Mouse (Mus musculus): Measurements from ENCODE around the gene Ppp1r35.

DNA sequence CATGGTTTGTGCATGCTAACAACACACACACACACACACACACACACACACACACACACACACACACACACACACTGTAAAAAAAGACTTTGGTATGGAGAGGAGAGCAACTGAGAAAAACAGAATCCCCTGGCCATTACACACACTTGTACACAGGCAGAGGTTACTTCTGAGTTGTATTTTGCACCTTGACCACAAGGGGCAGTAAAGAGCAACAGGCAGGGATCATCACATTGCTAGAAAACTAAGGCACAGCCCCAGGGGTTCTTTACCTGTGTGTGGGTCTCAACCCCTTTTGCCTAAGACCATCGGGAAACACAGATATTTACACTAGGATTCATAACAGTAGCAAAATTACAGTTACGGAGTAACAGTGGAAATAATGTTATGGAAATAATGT lies 7.9 kb upstream of the Ppp1r35 start:
- TF ChIP-seq CTCF (IDR thresholded peaks at IDR 0.05; ENCODE audit: control insufficient read depth, insufficient read depth, low read length) (peak; percentile 48; the same call in 1 of the 2 replicates), POLR2A (IDR thresholded peaks at IDR 0.05; ENCODE audit: borderline replicate concordance, control insufficient read depth, low read depth, low read length) (no peak)

Data from bone marrow, adult 2 months (tissue).